Mouse (Mus musculus): ENCODE data around the gene Chrna4. TPM values are rescaled to one million over a fixed set of nuclear protein-coding genes. Genes with fewer than 3 reads are reported as not detected.

The Chrna4 gene
- polyA plus RNA-seq, 1 experiment from 2014 or later: 41.2 TPM

- 58% methylated on average over 5 of the region's 5 CpGs for WGBS
- H3K36me3 ChIP-seq (ENCODE audit: control insufficient read depth, insufficient read depth, low read length): no peaks in the 10 kb centered on the region; the same call in 1 of the 2 replicates
Observed at GRCm38 (mm10) chr2:181032407-181032806, 10.9 kb downstream of the Chrna4 start.

GRCm38 (mm10) chr2:181031406-181031934, 11.9 kb downstream of the Chrna4 start:
- Histone ChIP-seq H3K36me3 (ENCODE audit: control insufficient read depth, insufficient read depth, low read length) (no peaks in the 10 kb centered on the region; the same call in 1 of the 2 replicates), H3K4me3 (ENCODE audit: low read depth, low read length) (no peak overlapping the region), H3K4me2 (no peak overlapping the region), H3K9ac (ENCODE audit: low read length) (no peak overlapping the region), H3K4me1 (ENCODE audit: control insufficient read depth, insufficient read depth, low read length) (no peaks in the 10 kb centered on the region), H3K9me3 (ENCODE audit: control insufficient read depth, low read length) (no peaks in the 10 kb centered on the region), H3K27ac (ENCODE audit: low read depth, low read length) (no peak overlapping the region), H3K27me3 (ENCODE audit: control insufficient read depth, insufficient read depth, low read length) (no peaks in the 10 kb centered on the region; the same call in 1 of the 2 replicates)
- no peak for DNase-seq (ENCODE audit: low spot score, missing footprints)
- no peak for ATAC-seq (ENCODE audit: low FRiP score)
- 81% methylated on average over 11 of the region's 11 CpGs for WGBS

More at GRCm38 (mm10) chr2:181032407-181032806, 10.9 kb downstream of the Chrna4 start:
- ATAC-seq (ENCODE audit: low FRiP score) (no peak), DNase-seq (ENCODE audit: low spot score, missing footprints) (no peak)
- Histone ChIP-seq H3K4me2 (no peak overlapping the region), H3K9me3 (ENCODE audit: control insufficient read depth, low read length) (no peaks in the 10 kb centered on the region), H3K9ac (ENCODE audit: low read length) (no peak overlapping the region), H3K4me1 (ENCODE audit: control insufficient read depth, insufficient read depth, low read length) (no peaks in the 10 kb centered on the region; the same call in 1 of the 2 replicates), H3K27me3 (ENCODE audit: control insufficient read depth, insufficient read depth, low read length) (no peaks in the 10 kb centered on the region; the same call in 1 of the 2 replicates), H3K4me3 (ENCODE audit: low read depth, low read length) (no peak overlapping the region), H3K27ac (ENCODE audit: low read depth, low read length) (no peak overlapping the region)

- no peaks in the 10 kb centered on the region for H3K36me3 ChIP-seq (ENCODE audit: control insufficient read depth, insufficient read depth, low read length)
Observed at GRCm38 (mm10) chr2:181008339-181008738, 35.0 kb downstream of the Chrna4 start.

GRCm38 (mm10) chr2:181007054-181007453, 36.3 kb downstream of the Chrna4 start:
- no peak for ATAC-seq (ENCODE audit: low FRiP score)

More at GRCm38 (mm10) chr2:181008339-181008738, 35.0 kb downstream of the Chrna4 start:
- Histone ChIP-seq H3K4me3 (ENCODE audit: low read depth, low read length) (no peak overlapping the region), H3K27ac (ENCODE audit: low read depth, low read length) (no peak overlapping the region), H3K9me3 (ENCODE audit: control insufficient read depth, low read length) (no peaks in the 10 kb centered on the region), H3K4me1 (ENCODE audit: control insufficient read depth, insufficient read depth, low read length) (no peaks in the 10 kb centered on the region), H3K27me3 (ENCODE audit: control insufficient read depth, insufficient read depth, low read length) (no peaks in the 10 kb centered on the region), H3K9ac (ENCODE audit: low read length) (no peak overlapping the region), H3K4me2 (no peak overlapping the region)
- ATAC-seq (ENCODE audit: low FRiP score): no peak
- 71% methylated on average over 5 of the region's 5 CpGs for WGBS
- peak; percentile 17 for DNase-seq (ENCODE audit: low spot score, missing footprints)

GRCm38 (mm10) chr2:180996905-180997304, 46.4 kb downstream of the Chrna4 start:
- DNase-seq (ENCODE audit: low spot score, missing footprints): peak; percentile 84
- H3K27ac ChIP-seq (ENCODE audit: low read depth, low read length): no peak overlapping the region
- ATAC-seq (ENCODE audit: low FRiP score): peak; percentile 15; the same call in 1 of the 2 replicates
- no peaks in the 10 kb centered on the region for H3K36me3 ChIP-seq (ENCODE audit: control insufficient read depth, insufficient read depth, low read length)
- no peaks in the 10 kb centered on the region for H3K9me3 ChIP-seq (ENCODE audit: control insufficient read depth, low read length)
- no peaks in the 10 kb centered on the region for H3K27me3 ChIP-seq (ENCODE audit: control insufficient read depth, insufficient read depth, low read length)
- H3K4me3 ChIP-seq (ENCODE audit: low read depth, low read length): no peak overlapping the region
- 75% methylated on average over 3 of the region's 3 CpGs for WGBS
- H3K9ac ChIP-seq (ENCODE audit: low read length): no peak overlapping the region
- no peaks in the 10 kb centered on the region for H3K4me1 ChIP-seq (ENCODE audit: control insufficient read depth, insufficient read depth, low read length)
- H3K4me2 ChIP-seq: no peak overlapping the region

More at GRCm38 (mm10) chr2:181007054-181007453, 36.3 kb downstream of the Chrna4 start:
- no peaks in the 10 kb centered on the region for H3K9me3 ChIP-seq (ENCODE audit: control insufficient read depth, low read length)
- H3K36me3 ChIP-seq (ENCODE audit: control insufficient read depth, insufficient read depth, low read length): no peaks in the 10 kb centered on the region
- no peaks in the 10 kb centered on the region for H3K4me1 ChIP-seq (ENCODE audit: control insufficient read depth, insufficient read depth, low read length)
- no peaks in the 10 kb centered on the region for H3K27me3 ChIP-seq (ENCODE audit: control insufficient read depth, insufficient read depth, low read length)
- DNase-seq (ENCODE audit: low spot score, missing footprints): peak; percentile 68
- no peak overlapping the region for H3K4me2 ChIP-seq
- H3K9ac ChIP-seq (ENCODE audit: low read length): no peak overlapping the region
- 27% methylated on average over 4 of the region's 4 CpGs for WGBS
- no peak overlapping the region for H3K27ac ChIP-seq (ENCODE audit: low read depth, low read length)
- H3K4me3 ChIP-seq (ENCODE audit: low read depth, low read length): no peak overlapping the region

GRCm38 (mm10) chr2:180996436-180996835, 46.9 kb downstream of the Chrna4 start:
- no peaks in the 10 kb centered on the region for H3K9me3 ChIP-seq (ENCODE audit: control insufficient read depth, low read length)
- no peak overlapping the region for H3K4me2 ChIP-seq
- no peaks in the 10 kb centered on the region for H3K27me3 ChIP-seq (ENCODE audit: control insufficient read depth, insufficient read depth, low read length)
- no peaks in the 10 kb centered on the region for H3K4me1 ChIP-seq (ENCODE audit: control insufficient read depth, insufficient read depth, low read length)
- no peak overlapping the region for H3K9ac ChIP-seq (ENCODE audit: low read length)
- ATAC-seq (ENCODE audit: low FRiP score) (peak; percentile 69), DNase-seq (ENCODE audit: low spot score, missing footprints) (peak; percentile 87)
- 22% methylated on average over 5 of the region's 5 CpGs for WGBS
- no peak overlapping the region for H3K27ac ChIP-seq (ENCODE audit: low read depth, low read length)
- no peak overlapping the region for H3K4me3 ChIP-seq (ENCODE audit: low read depth, low read length)
- H3K36me3 ChIP-seq (ENCODE audit: control insufficient read depth, insufficient read depth, low read length): no peaks in the 10 kb centered on the region

- Histone ChIP-seq H3K4me3 (ENCODE audit: low read depth, low read length) (no peak overlapping the region), H3K27ac (ENCODE audit: low read depth, low read length) (no peak overlapping the region), H3K9me3 (ENCODE audit: control insufficient read depth, low read length) (no peaks in the 10 kb centered on the region), H3K36me3 (ENCODE audit: control insufficient read depth, insufficient read depth, low read length) (no peaks in the 10 kb centered on the region), H3K27me3 (ENCODE audit: control insufficient read depth, insufficient read depth, low read length) (no peaks in the 10 kb centered on the region), H3K9ac (ENCODE audit: low read length) (no peak overlapping the region), H3K4me2 (no peak overlapping the region), H3K4me1 (ENCODE audit: control insufficient read depth, insufficient read depth, low read length) (no peaks in the 10 kb centered on the region)
- peak; percentile 75 for DNase-seq (ENCODE audit: low spot score, missing footprints)
- 78% methylated on average over 4 of the region's 4 CpGs for whole genome bisulfite sequencing
- no peak for ATAC-seq (ENCODE audit: low FRiP score)
Observed at GRCm38 (mm10) chr2:180995457-180995856, 47.9 kb downstream of the Chrna4 start.

- DNase-seq (ENCODE audit: low spot score, missing footprints) (no peak), ATAC-seq (ENCODE audit: low FRiP score) (no peak)
- Histone ChIP-seq H3K27ac (ENCODE audit: low read depth, low read length) (no peak overlapping the region), H3K9ac (ENCODE audit: low read length) (no peak overlapping the region), H3K27me3 (ENCODE audit: control insufficient read depth, insufficient read depth, low read length) (no peaks in the 10 kb centered on the region), H3K36me3 (ENCODE audit: control insufficient read depth, insufficient read depth, low read length) (no peaks in the 10 kb centered on the region), H3K4me2 (no peak overlapping the region), H3K4me3 (ENCODE audit: low read depth, low read length) (no peak overlapping the region), H3K9me3 (ENCODE audit: control insufficient read depth, low read length) (no peaks in the 10 kb centered on the region), H3K4me1 (ENCODE audit: control insufficient read depth, insufficient read depth, low read length) (no peaks in the 10 kb centered on the region)
- WGBS: 81% methylated on average over 2 of the region's 2 CpGs
Observed at GRCm38 (mm10) chr2:180994360-180994759, 49.0 kb downstream of the Chrna4 start.

GRCm38 (mm10) chr2:180990347-180990746, 53.0 kb downstream of the Chrna4 start:
- Histone ChIP-seq H3K4me3 (ENCODE audit: low read depth, low read length) (no peak overlapping the region), H3K27ac (ENCODE audit: low read depth, low read length) (no peak overlapping the region), H3K4me2 (no peak overlapping the region), H3K9me3 (ENCODE audit: control insufficient read depth, low read length) (no peaks in the 10 kb centered on the region), H3K4me1 (ENCODE audit: control insufficient read depth, insufficient read depth, low read length) (peaks cover 7% of the 10 kb centered on the region), H3K9ac (ENCODE audit: low read length) (no peak overlapping the region), H3K36me3 (ENCODE audit: control insufficient read depth, insufficient read depth, low read length) (no peaks in the 10 kb centered on the region), H3K27me3 (ENCODE audit: control insufficient read depth, insufficient read depth, low read length) (no peaks in the 10 kb centered on the region)
- DNase-seq (ENCODE audit: low spot score, missing footprints) (peak; percentile 44), ATAC-seq (ENCODE audit: low FRiP score) (no peak)
- 77% methylated on average over 4 of the region's 4 CpGs for WGBS
